Mouse (Mus musculus): ENCODE results near the gene Dnlz. TPM values are rescaled to one million over a fixed set of nuclear protein-coding genes. Genes with fewer than 3 reads are reported as not detected.
"Not testable (repeated sequence)": the region's sequence is repeated elsewhere in the genome, so short reads cannot be mapped to it uniquely, and the experiment has no call there.

The Dnlz gene
- polyA plus RNA-seq, 1 experiment from 2014 or later, result 31.0 TPM

DNA sequence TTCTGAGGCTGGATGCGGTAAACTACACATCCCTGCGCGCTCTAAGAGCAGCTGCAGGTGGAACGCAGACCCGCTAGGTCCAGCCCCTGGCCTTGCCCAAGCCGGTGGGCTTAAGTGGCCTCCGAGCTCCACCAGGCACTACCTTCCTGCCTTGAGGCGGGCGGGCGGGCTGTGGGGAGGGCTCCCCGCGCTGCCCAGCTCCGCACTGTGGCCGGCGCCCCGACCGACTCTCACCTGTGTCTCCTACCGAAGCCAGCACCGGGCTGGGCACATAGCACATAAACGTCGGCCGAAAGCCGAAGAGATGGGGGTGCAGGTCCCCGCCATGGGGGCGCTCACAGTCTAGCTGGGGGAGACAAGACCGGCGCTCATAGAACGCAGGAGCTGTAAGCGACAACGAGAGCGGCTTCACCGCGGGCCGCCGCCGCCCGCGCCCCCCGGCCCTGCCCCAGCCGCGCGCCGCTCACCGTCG lies 36.8 kb upstream of the Dnlz start:
- Histone ChIP-seq H3K36me3 (ENCODE audit: control insufficient read depth, insufficient read depth, low read length) (peaks cover 40% of the 10 kb centered on the region), H3K27me3 (ENCODE audit: control insufficient read depth, insufficient read depth, low read length) (no peaks in the 10 kb centered on the region), H3K4me1 (ENCODE audit: control insufficient read depth, insufficient read depth, low read length) (peaks cover 2% of the 10 kb centered on the region; the same call in 1 of the 2 replicates), H3K9me3 (ENCODE audit: control insufficient read depth, low read length) (no peaks in the 10 kb centered on the region), H3K9ac (ENCODE audit: low read length) (peak overlapping the region; percentile 91), H3K4me2 (ENCODE audit: low read depth, severe bottlenecking) (peak overlapping the region; percentile 94), H3K4me3 (ENCODE audit: low read depth, low read length) (peak overlapping the region; percentile 86), H3K27ac (replicated peaks; ENCODE audit: low read depth, low read length) (peak overlapping the region; percentile 55; the same call in 1 of the 2 replicates)
- ATAC-seq (ENCODE audit: insufficient number of reproducible peaks, low FRiP score, low TSS enrichment, low read depth) (peak; percentile 15), DNase-seq (ENCODE audit: low spot score) (no peak)
- under 1% methylated on average over 43 of the region's 45 CpGs for WGBS

DNA sequence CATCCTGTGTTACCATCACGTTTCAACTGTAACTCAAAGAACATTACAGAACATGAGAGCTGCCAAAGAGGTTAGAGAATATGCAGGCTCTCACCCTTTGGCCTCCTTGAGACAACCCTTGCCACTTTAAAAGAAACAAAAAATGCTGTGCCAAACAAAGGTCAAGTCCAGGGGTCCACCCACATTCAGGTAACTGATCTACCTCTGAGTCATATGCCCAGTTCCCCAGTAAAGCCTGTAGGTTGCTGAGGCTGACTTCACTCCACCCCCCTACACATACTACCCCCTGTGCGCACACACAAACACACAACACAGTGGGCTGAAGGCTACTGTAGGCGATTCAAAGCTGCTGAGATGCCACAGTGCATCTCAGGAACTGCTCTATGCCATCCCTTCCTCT lies 35.8 kb upstream of the Dnlz start:
- H3K4me3 ChIP-seq (ENCODE audit: low read depth, low read length), result peak overlapping the region; percentile 86
- no peak overlapping the region; the same call in 1 of the 2 replicates for H3K9ac ChIP-seq (ENCODE audit: low read length)
- H3K4me2 ChIP-seq (ENCODE audit: low read depth, severe bottlenecking), result peak overlapping the region; percentile 94
- H3K4me1 ChIP-seq (ENCODE audit: control insufficient read depth, insufficient read depth, low read length), result peaks cover 2% of the 10 kb centered on the region; the same call in 1 of the 2 replicates
- DNase-seq (ENCODE audit: low spot score), result no peak
- no peaks in the 10 kb centered on the region for H3K27me3 ChIP-seq (ENCODE audit: control insufficient read depth, insufficient read depth, low read length)
- no peaks in the 10 kb centered on the region for H3K9me3 ChIP-seq (ENCODE audit: control insufficient read depth, low read length)
- WGBS, result 86% methylated on average over 3 of the region's 3 CpGs
- no peak overlapping the region for H3K27ac ChIP-seq (replicated peaks; ENCODE audit: low read depth, low read length)
- no peak for ATAC-seq (ENCODE audit: insufficient number of reproducible peaks, low FRiP score, low TSS enrichment, low read depth)
- peaks cover 37% of the 10 kb centered on the region for H3K36me3 ChIP-seq (ENCODE audit: control insufficient read depth, insufficient read depth, low read length)

DNA sequence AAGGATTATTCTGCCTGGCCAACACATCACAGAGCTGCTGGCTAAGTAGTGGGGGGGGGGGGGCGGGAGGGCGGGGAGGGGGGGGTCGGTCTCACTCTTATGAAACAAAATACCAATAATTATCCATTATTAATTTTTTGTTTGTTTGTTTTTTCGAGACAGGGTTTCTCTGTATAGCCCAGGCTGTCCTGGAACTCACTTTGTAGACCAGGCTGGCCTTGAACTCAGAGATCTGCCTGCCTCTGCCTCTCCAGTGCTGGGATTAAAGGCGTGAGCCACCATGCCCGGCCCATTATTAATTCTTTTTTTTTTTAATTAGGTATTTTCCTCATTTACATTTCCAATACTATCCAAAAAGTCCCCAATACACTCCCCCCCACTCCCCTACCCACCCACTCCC lies 29.0 kb upstream of the Dnlz start:
- H3K4me2 ChIP-seq (ENCODE audit: low read depth, severe bottlenecking), result peak overlapping the region; percentile 89
- not testable (repeated sequence) for H3K27me3 ChIP-seq (ENCODE audit: control insufficient read depth, insufficient read depth, low read length); ATAC-seq (ENCODE audit: insufficient number of reproducible peaks, low FRiP score, low TSS enrichment, low read depth); H3K4me1 ChIP-seq (ENCODE audit: control insufficient read depth, insufficient read depth, low read length); DNase-seq (ENCODE audit: low spot score); H3K9me3 ChIP-seq (ENCODE audit: control insufficient read depth, low read length); H3K27ac ChIP-seq (replicated peaks; ENCODE audit: low read depth, low read length); H3K9ac ChIP-seq (ENCODE audit: low read length)
- peaks cover 25% of the 10 kb centered on the region for H3K36me3 ChIP-seq (ENCODE audit: control insufficient read depth, insufficient read depth, low read length)
- 28% methylated on average over 6 of the region's 6 CpGs for WGBS
- H3K4me3 ChIP-seq (ENCODE audit: low read depth, low read length), result peak overlapping the region; percentile 83

DNA sequence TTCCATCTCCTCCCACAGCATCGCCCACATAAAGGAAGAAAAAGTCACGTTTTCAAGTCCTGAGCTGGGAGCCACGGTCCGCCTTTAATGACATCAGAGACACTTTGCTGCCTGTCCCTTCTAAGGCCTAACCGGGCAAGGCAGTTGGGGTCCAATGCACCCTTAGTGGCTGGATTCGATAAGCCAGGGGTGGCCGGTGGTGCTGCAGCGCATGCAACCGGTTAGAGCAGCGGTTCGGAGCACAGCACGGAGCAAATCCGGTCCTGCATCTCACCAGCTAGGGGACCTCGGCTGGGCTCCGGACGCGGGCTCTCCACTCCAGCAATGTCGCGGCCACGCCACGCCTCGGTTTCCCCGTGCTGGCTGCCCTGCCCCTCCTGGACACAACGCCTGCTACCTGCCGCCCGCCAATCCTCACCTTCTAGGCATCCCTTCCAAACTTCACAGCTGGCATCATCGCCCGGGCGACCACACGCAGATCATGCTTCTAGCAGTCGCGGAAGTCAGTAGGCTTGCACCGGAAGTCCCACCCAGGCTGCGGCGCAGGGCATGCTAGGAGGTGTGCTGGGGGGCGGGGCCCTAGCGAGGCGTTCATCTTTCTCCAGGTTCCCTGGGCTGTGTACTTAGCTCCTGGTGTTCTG lies 28.3 kb upstream of the Dnlz start, which contains the start of gene Snapc4:
Snapc4 (minus strand) TSS at position 523 of the 641 bp plus-strand sequence.
- no peaks in the 10 kb centered on the region for H3K27me3 ChIP-seq (ENCODE audit: control insufficient read depth, insufficient read depth, low read length)
- H3K27ac ChIP-seq (replicated peaks; ENCODE audit: low read depth, low read length), result no peak within 1 kb of the TSS; the same call in 1 of the 2 replicates
- no peaks in the 10 kb centered on the region for H3K9me3 ChIP-seq (ENCODE audit: control insufficient read depth, low read length)
- peak within 1 kb of the TSS; percentile 83 for H3K4me3 ChIP-seq (ENCODE audit: low read depth, low read length)
- ATAC-seq (ENCODE audit: insufficient number of reproducible peaks, low FRiP score, low TSS enrichment, low read depth) (peak; percentile 92), DNase-seq (ENCODE audit: low spot score) (peak; percentile 92)
- 0 out of 2 replicates have a peak, but pooled peaks cover 3% of the 10 kb centered on the region for H3K4me1 ChIP-seq (ENCODE audit: control insufficient read depth, insufficient read depth, low read length)
- peak within 1 kb of the TSS; percentile 89 for H3K4me2 ChIP-seq (ENCODE audit: low read depth, severe bottlenecking)
- under 1% methylated on average over 38 of the region's 38 CpGs for WGBS
- peak within 1 kb of the TSS; percentile 74 for H3K9ac ChIP-seq (ENCODE audit: low read length)
- peaks cover 25% of the 10 kb centered on the region for H3K36me3 ChIP-seq (ENCODE audit: control insufficient read depth, insufficient read depth, low read length)

DNA sequence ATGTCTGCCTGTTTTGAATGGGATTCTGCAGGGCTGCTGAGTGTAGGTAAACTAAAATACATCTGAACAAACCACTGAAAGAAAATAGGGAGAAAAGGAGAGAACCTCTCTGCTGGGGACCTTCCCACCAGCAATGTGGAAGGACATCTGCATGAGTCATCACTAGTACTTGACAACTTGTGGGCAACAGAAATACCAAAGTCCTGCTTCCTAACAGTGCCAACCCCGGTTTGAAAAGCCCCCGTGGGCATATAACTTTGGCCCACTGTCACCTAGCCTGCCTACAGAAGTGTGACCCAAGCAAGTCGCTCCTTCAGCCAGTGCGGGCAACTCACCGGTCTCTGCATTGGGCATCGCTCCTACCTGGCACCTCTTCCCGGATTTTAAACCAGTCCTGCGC lies 20.5 kb upstream of the Dnlz start:
- DNase-seq (ENCODE audit: low spot score) (no peak), ATAC-seq (ENCODE audit: insufficient number of reproducible peaks, low FRiP score, low TSS enrichment, low read depth) (no peak)
- Histone ChIP-seq H3K36me3 (ENCODE audit: control insufficient read depth, insufficient read depth, low read length) (peaks cover 33% of the 10 kb centered on the region), H3K27me3 (ENCODE audit: control insufficient read depth, insufficient read depth, low read length) (no peaks in the 10 kb centered on the region), H3K27ac (replicated peaks; ENCODE audit: low read depth, low read length) (no peak overlapping the region), H3K9me3 (ENCODE audit: control insufficient read depth, low read length) (no peaks in the 10 kb centered on the region), H3K4me3 (ENCODE audit: low read depth, low read length) (no peak overlapping the region), H3K9ac (ENCODE audit: low read length) (no peak overlapping the region), H3K4me2 (ENCODE audit: low read depth, severe bottlenecking) (no peak overlapping the region), H3K4me1 (ENCODE audit: control insufficient read depth, insufficient read depth, low read length) (no peaks in the 10 kb centered on the region)
- 97% methylated on average over 8 of the region's 8 CpGs for WGBS

DNA sequence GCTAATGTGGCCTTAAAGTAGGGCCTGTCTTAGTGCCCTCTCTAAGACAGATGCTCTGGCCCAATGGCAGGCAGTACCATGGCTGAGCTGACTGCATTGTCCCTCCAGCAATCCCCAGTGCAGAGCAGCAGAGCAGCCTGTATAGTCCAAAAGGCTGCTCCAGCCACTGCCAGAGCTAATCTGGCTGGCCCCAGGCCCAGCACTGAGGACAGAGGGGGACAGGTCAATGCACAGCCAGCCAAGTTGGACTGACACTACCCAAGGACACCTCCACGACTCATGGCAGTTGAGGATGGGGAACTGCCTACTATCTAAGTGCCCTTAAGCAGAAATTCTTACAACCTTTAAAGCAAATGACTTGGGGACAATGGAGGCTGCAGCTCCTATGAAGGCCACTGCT lies 16.7 kb upstream of the Dnlz start:
- WGBS, result 78% methylated on average over 1 of the region's 1 CpGs
- Histone ChIP-seq H3K9ac (ENCODE audit: low read length) (no peak overlapping the region), H3K27me3 (ENCODE audit: control insufficient read depth, insufficient read depth, low read length) (no peaks in the 10 kb centered on the region)

DNA sequence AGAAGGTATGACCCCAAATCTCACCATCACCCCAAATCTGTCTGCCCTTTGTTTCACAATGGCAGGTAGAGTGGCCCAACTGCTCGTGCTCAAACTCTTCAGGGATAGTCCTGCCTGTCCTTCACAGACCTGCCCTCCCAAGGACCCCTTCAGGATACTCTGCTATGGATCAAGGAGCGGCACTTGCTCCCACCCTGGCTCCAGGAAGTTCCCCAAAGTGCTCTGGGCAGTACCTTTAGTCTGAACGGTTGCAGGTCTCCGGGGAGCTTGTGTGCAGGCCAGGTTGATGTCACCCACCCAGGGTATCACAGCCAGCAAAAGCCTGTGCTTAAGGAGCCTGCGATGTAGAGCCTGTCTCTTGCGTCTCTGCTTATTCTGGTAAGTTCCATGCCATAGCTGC lies 16.0 kb upstream of the Dnlz start:
- 94% methylated on average over 6 of the region's 6 CpGs for WGBS
- Histone ChIP-seq H3K27me3 (ENCODE audit: control insufficient read depth, insufficient read depth, low read length) (no peaks in the 10 kb centered on the region), H3K4me3 (ENCODE audit: low read depth, low read length) (no peak overlapping the region), H3K9ac (ENCODE audit: low read length) (no peak overlapping the region), H3K36me3 (ENCODE audit: control insufficient read depth, insufficient read depth, low read length) (peaks cover 27% of the 10 kb centered on the region), H3K9me3 (ENCODE audit: control insufficient read depth, low read length) (no peaks in the 10 kb centered on the region), H3K4me2 (ENCODE audit: low read depth, severe bottlenecking) (no peak overlapping the region), H3K4me1 (ENCODE audit: control insufficient read depth, insufficient read depth, low read length) (no peaks in the 10 kb centered on the region), H3K27ac (replicated peaks; ENCODE audit: low read depth, low read length) (no peak overlapping the region)
- no peak for ATAC-seq (ENCODE audit: insufficient number of reproducible peaks, low FRiP score, low TSS enrichment, low read depth)
- DNase-seq (ENCODE audit: low spot score), result no peak

More for the DNA sequence above, 16.7 kb upstream of the Dnlz start:
- Histone ChIP-seq H3K4me1 (ENCODE audit: control insufficient read depth, insufficient read depth, low read length) (no peaks in the 10 kb centered on the region), H3K4me3 (ENCODE audit: low read depth, low read length) (no peak overlapping the region), H3K36me3 (ENCODE audit: control insufficient read depth, insufficient read depth, low read length) (peaks cover 33% of the 10 kb centered on the region), H3K27ac (replicated peaks; ENCODE audit: low read depth, low read length) (no peak overlapping the region), H3K9me3 (ENCODE audit: control insufficient read depth, low read length) (no peaks in the 10 kb centered on the region), H3K4me2 (ENCODE audit: low read depth, severe bottlenecking) (no peak overlapping the region)
- no peak for DNase-seq (ENCODE audit: low spot score)
- ATAC-seq (ENCODE audit: insufficient number of reproducible peaks, low FRiP score, low TSS enrichment, low read depth), result no peak

DNA sequence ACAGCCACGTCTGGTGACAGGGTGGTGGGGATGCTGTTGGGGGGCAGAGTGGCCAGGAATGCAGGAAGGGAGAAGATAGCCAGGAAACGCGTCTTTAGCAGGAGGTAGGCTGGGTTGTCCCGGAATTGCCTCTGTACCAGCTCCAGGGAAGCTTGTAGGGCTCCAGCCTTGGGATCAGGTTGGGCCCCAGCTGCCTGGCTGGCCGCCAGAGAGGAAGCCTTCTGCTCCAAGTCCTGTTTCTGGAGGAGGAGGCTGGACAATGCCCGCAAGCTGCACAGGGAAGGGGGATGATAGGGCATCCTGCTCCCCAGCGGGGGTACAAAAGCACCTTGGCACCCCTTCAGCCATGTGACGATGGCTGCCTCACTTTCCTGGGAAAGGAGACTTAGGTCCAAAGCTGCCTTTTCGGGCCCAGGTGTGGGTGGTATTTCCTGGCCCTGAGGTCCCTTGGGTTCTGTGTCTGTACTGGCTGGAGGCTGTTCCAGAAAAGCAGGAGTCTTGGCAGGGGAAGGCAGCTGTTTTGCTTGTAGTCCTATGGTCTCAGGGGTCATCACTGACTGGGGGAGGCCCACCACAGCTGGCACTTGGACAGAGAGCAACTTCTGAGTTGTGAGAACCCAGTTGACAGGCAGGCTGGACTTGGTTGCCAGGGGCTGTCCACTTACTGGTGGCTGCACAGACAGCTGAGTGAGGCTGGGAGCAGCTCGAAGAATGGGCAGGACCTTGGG lies 13.0 kb upstream of the Dnlz start:
- H3K9ac ChIP-seq (ENCODE audit: low read length), result no peak overlapping the region

More for the DNA sequence above, 13.0 kb upstream of the Dnlz start:
- H3K4me1 ChIP-seq (ENCODE audit: control insufficient read depth, insufficient read depth, low read length), result no peaks in the 10 kb centered on the region
- no peak overlapping the region for H3K4me2 ChIP-seq (ENCODE audit: low read depth, severe bottlenecking)
- H3K9me3 ChIP-seq (ENCODE audit: control insufficient read depth, low read length), result no peaks in the 10 kb centered on the region
- H3K4me3 ChIP-seq (ENCODE audit: low read depth, low read length), result no peak overlapping the region
- DNase-seq (ENCODE audit: low spot score) (no peak), ATAC-seq (ENCODE audit: insufficient number of reproducible peaks, low FRiP score, low TSS enrichment, low read depth) (no peak)
- no peak overlapping the region for H3K27ac ChIP-seq (replicated peaks; ENCODE audit: low read depth, low read length)
- H3K27me3 ChIP-seq (ENCODE audit: control insufficient read depth, insufficient read depth, low read length), result no peaks in the 10 kb centered on the region
- peaks cover 22% of the 10 kb centered on the region for H3K36me3 ChIP-seq (ENCODE audit: control insufficient read depth, insufficient read depth, low read length)
- 86% methylated on average over 10 of the region's 10 CpGs for WGBS
